In the genomic region with DNA sequence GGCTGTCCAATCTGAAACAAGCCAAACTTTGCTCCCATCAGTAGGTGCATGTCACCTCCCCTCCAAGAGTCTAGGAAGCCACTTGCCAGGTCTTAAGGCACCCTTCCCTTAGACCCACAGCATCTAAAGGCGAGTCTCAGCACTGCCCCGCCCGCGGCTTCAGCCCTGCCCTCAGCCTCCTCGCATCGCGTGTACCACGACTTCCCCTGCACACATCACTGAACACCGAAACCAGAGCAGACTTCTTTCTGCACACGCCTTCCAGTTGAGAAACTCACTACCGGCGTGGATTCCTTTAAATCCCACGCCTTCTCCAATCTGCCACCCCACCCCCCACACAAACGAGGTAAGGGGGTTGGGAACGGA, we compare ENCODE assay signal across 8 mouse cellular contexts.
DNase-seq lines count a peak whose midpoint lies in the region; ATAC-seq and TF ChIP-seq lines count a peak whose summit lies in the region.

No protein-coding gene starts in this region.

- no peak for DNase-seq in kidney, adult 2 months
- DNase-seq in brain, adult 2 months (ENCODE audit: low read depth, low spot score), result peak; percentile 37
- no peak for DNase-seq in limb, embryonic 14.5 days (ENCODE audit: low spot score)
- DNase-seq in thymus, postnatal 36 days, result no peak
- DNase-seq in layer of hippocampus, adult 18-20 months (ENCODE audit: low spot score in 2 of 2), result no peak

- H3K27me3 ChIP-seq in kidney, embryonic 14.5 days (ENCODE audit: control insufficient read depth, insufficient read depth, low read length), result peaks cover 18% of the 10 kb centered on the region
- no peaks in the 10 kb centered on the region for H3K27me3 ChIP-seq in kidney, adult 2 months (replicated peaks; ENCODE audit: control insufficient read depth, insufficient read depth, low read length)
- H3K27me3 ChIP-seq in forebrain, embryonic 13.5 days, result peaks cover 16% of the 10 kb centered on the region
- peaks cover 23% of the 10 kb centered on the region for H3K27me3 ChIP-seq in limb, embryonic 14.5 days (ENCODE audit: control insufficient read depth, insufficient read depth, low read length)
- peaks cover 6% of the 10 kb centered on the region for H3K27me3 ChIP-seq in small intestine, adult 2 months (ENCODE audit: control insufficient read depth, insufficient read depth, low read length)

- no peak overlapping the region for H3K27ac ChIP-seq in kidney, embryonic 14.5 days (ENCODE audit: low read depth, low read length)
- H3K27ac ChIP-seq in kidney, adult 2 months (ENCODE audit: insufficient read depth, low read depth, low read length), result no peak overlapping the region
- peak overlapping the region; percentile 53 for H3K27ac ChIP-seq in forebrain, embryonic 13.5 days
- H3K27ac ChIP-seq in limb, embryonic 14.5 days (replicated peaks; ENCODE audit: low read depth, low read length), result no peak overlapping the region
- no peak overlapping the region; the same call in 1 of the 2 replicates for H3K27ac ChIP-seq in small intestine, adult 2 months (ENCODE audit: insufficient read depth, low read depth, low read length)

- H3K4me2 ChIP-seq in kidney, embryonic 14.5 days (replicated peaks; ENCODE audit: low read depth, low read length), result peak overlapping the region; percentile 100
- peak overlapping the region; percentile 89 for H3K4me2 ChIP-seq in forebrain, embryonic 13.5 days
- H3K4me2 ChIP-seq in limb, embryonic 14.5 days (replicated peaks; ENCODE audit: low read depth, low read length, severe bottlenecking), result peak overlapping the region; percentile 99

- peak; percentile 65 for ATAC-seq in kidney, embryonic 14.5 days (ENCODE audit: low FRiP score, low TSS enrichment)
- ATAC-seq in forebrain, embryonic 13.5 days, result peak; percentile 54
- peak; percentile 26 for ATAC-seq in limb, embryonic 14.5 days (ENCODE audit: low FRiP score, low read depth)

- no peaks in the 10 kb centered on the region for H3K36me3 ChIP-seq in kidney, embryonic 14.5 days (ENCODE audit: control insufficient read depth, insufficient read depth, low read length)
- no peaks in the 10 kb centered on the region for H3K36me3 ChIP-seq in kidney, adult 2 months (ENCODE audit: control insufficient read depth, insufficient read depth, low read length)
- H3K36me3 ChIP-seq in forebrain, embryonic 13.5 days (ENCODE audit: poor library complexity, severe bottlenecking), result no peaks in the 10 kb centered on the region
- no peaks in the 10 kb centered on the region for H3K36me3 ChIP-seq in limb, embryonic 14.5 days (ENCODE audit: control insufficient read depth, insufficient read depth, low read length)
- no peaks in the 10 kb centered on the region for H3K36me3 ChIP-seq in small intestine, adult 2 months (ENCODE audit: control insufficient read depth, insufficient read depth, low read length)

- H3K4me3 ChIP-seq in kidney, embryonic 14.5 days (ENCODE audit: low read length), result peak overlapping the region; percentile 64
- H3K4me3 ChIP-seq in kidney, adult 2 months (ENCODE audit: insufficient read depth, low read depth, low read length), result no peak overlapping the region
- peak overlapping the region; percentile 65 for H3K4me3 ChIP-seq in forebrain, embryonic 13.5 days
- H3K4me3 ChIP-seq in limb, embryonic 14.5 days (replicated peaks; ENCODE audit: low read length), result peak overlapping the region; percentile 59
- H3K4me3 ChIP-seq in small intestine, adult 2 months (ENCODE audit: low read depth, low read length), result peak overlapping the region; percentile 54

- no peak for TF ChIP-seq CTCF in kidney, adult 2 months (conservative IDR thresholded peaks at IDR 0.05; ENCODE audit: insufficient read depth, insufficient read length, low read depth, low read length)
- TF ChIP-seq CTCF in small intestine, adult 2 months (IDR thresholded peaks at IDR 0.05; ENCODE audit: extremely low read depth, insufficient read length, insufficient replicate concordance, low read depth, low read length), result no peak

- H3K9ac ChIP-seq in kidney, embryonic 14.5 days (ENCODE audit: low read depth, low read length), result peak overlapping the region; percentile 56
- H3K9ac ChIP-seq in forebrain, embryonic 13.5 days, result peak overlapping the region; percentile 78
- H3K9ac ChIP-seq in limb, embryonic 14.5 days (ENCODE audit: low read depth, low read length, severe bottlenecking), result peak overlapping the region; percentile 57

- no peak for TF ChIP-seq POLR2A in kidney, adult 2 months (IDR thresholded peaks at IDR 0.05; ENCODE audit: low read depth, low read length)
- no peak for TF ChIP-seq POLR2A in limb, embryonic 14.5 days (IDR thresholded peaks at IDR 0.05; ENCODE audit: borderline replicate concordance, extremely low read depth, insufficient read depth, insufficient read length)
- no peak for TF ChIP-seq POLR2A in small intestine, adult 2 months (IDR thresholded peaks at IDR 0.05; ENCODE audit: low read depth, low read length)

- under 1% methylated on average over 15 of the region's 15 CpGs for WGBS in kidney, embryonic 14.5 days
- 1% methylated on average over 15 of the region's 15 CpGs for WGBS in kidney, adult 2 months
- under 1% methylated on average over 15 of the region's 15 CpGs for WGBS in forebrain, embryonic 13.5 days
- WGBS in limb, embryonic 14.5 days, result under 1% methylated on average over 14 of the region's 15 CpGs
- WGBS in small intestine, adult 2 months, result 1% methylated on average over 15 of the region's 15 CpGs

- H3K9me3 ChIP-seq in kidney, embryonic 14.5 days (ENCODE audit: control insufficient read depth, low read length), result no peaks in the 10 kb centered on the region
- no peaks in the 10 kb centered on the region for H3K9me3 ChIP-seq in forebrain, embryonic 13.5 days (replicated peaks)
- H3K9me3 ChIP-seq in limb, embryonic 14.5 days (ENCODE audit: control insufficient read depth, low read length), result no peaks in the 10 kb centered on the region

- H3K4me1 ChIP-seq in kidney, embryonic 14.5 days (ENCODE audit: control insufficient read depth, insufficient read depth, low read length), result peaks cover 10% of the 10 kb centered on the region; the same call in 1 of the 2 replicates
- H3K4me1 ChIP-seq in kidney, adult 2 months (ENCODE audit: control insufficient read depth, insufficient read depth, low read length), result no peaks in the 10 kb centered on the region
- peaks cover 27% of the 10 kb centered on the region for H3K4me1 ChIP-seq in forebrain, embryonic 13.5 days
- H3K4me1 ChIP-seq in limb, embryonic 14.5 days (ENCODE audit: control insufficient read depth, insufficient read depth, low read length), result peaks cover 10% of the 10 kb centered on the region; the same call in 1 of the 2 replicates
- H3K4me1 ChIP-seq in small intestine, adult 2 months (ENCODE audit: control insufficient read depth, insufficient read depth, insufficient read length, low read length), result no peaks in the 10 kb centered on the region
